11 mouse cellular contexts compared by ENCODE assay signal in genomic region chr16:50030905-50031369, GRCm38 (mm10).
DNase-seq lines count a peak whose midpoint lies in the region; ATAC-seq and TF ChIP-seq lines count a peak whose summit lies in the region.
"Had no signal": no experiment of that assay in that cellular context is flagged by ENCODE, and none has a peak within 500 bp of the region (broad histone marks: within the 10 kb centered on the region; RNA-seq: fewer than 3 reads in every experiment).

No protein-coding gene starts in this region.

- TF ChIP-seq RAD21 in MEL (IDR thresholded peaks at IDR 0.05; ENCODE audit: low read depth, low read length) = no peak

- DNase-seq in liver, embryonic 11.5 days (ENCODE audit: low spot score) = no peak
- DNase-seq in liver (no peak), A20 (ENCODE audit: low read depth, low spot score) (peak; percentile 22), MEL (ENCODE audit: low read depth, low spot score) (peak; percentile 78)
- DNase-seq in limb, embryonic 14.5 days (ENCODE audit: low spot score) = peak; percentile 13
- DNase-seq in left cerebral cortex, adult 2 months (ENCODE audit: extremely low spot score in 1 of 2, low spot score in 2 of 2) = no peak
- DNase-seq in cerebellum, adult 11 months = no peak
- no peak for DNase-seq in cerebellum, adult 11-12 months

- peak; percentile 51; the same call in 1 of the 2 replicates for ATAC-seq in liver, embryonic 11.5 days (replicated peaks; ENCODE audit: low FRiP score)
- ATAC-seq in limb, embryonic 14.5 days (ENCODE audit: low FRiP score, low read depth) = peak; percentile 9; the same call in 1 of the 2 replicates

- H3K36me3 ChIP-seq in liver, embryonic 11.5 days (ENCODE audit: control insufficient read depth, insufficient read depth, low read length) = no peaks in the 10 kb centered on the region
- peaks cover 0 to 35% of the 10 kb centered on the region in 2 experiments; a peak in 2 of 4 replicates for H3K36me3 ChIP-seq in MEL (ENCODE audit: control insufficient read depth in 1 of 2, insufficient read depth in 2 of 2, low read length in 2 of 2)
- H3K36me3 ChIP-seq in limb, embryonic 14.5 days (ENCODE audit: control insufficient read depth, insufficient read depth, low read length) = no peaks in the 10 kb centered on the region
- H3K36me3 ChIP-seq: heart, embryonic 12.5 days; hindbrain, embryonic 15.5 days had no signal

- H3K9me3 ChIP-seq in liver, embryonic 11.5 days (ENCODE audit: control insufficient read depth, low read length) = no peaks in the 10 kb centered on the region
- H3K9me3 ChIP-seq in MEL (replicated peaks; ENCODE audit: insufficient read depth, low read length) = no peaks in the 10 kb centered on the region
- H3K9me3 ChIP-seq in limb, embryonic 14.5 days (ENCODE audit: control insufficient read depth, low read length) = no peaks in the 10 kb centered on the region
- H3K9me3 ChIP-seq: heart, embryonic 12.5 days; hindbrain, embryonic 15.5 days; megakaryocyte, embryonic 14.5 days had no signal

- peaks cover 6% of the 10 kb centered on the region for H3K4me1 ChIP-seq in liver, embryonic 11.5 days (replicated peaks; ENCODE audit: control insufficient read depth, insufficient read depth, low read length)
- H3K4me1 ChIP-seq in MEL (ENCODE audit: control insufficient read depth in 1 of 2, insufficient read depth in 2 of 2, low read length in 2 of 2) = peaks cover 0 to 34% of the 10 kb centered on the region in 2 experiments; a peak in 3 of 4 replicates
- H3K4me1 ChIP-seq in limb, embryonic 14.5 days (ENCODE audit: control insufficient read depth, insufficient read depth, low read length) = peaks cover 8% of the 10 kb centered on the region

- H3K27me3 ChIP-seq in liver, embryonic 11.5 days (replicated peaks; ENCODE audit: control insufficient read depth, insufficient read depth, low read length) = no peaks in the 10 kb centered on the region
- no peaks in the 10 kb centered on the region for H3K27me3 ChIP-seq in MEL (ENCODE audit: control insufficient read depth in 1 of 2, insufficient read depth in 2 of 2, low read length in 2 of 2)
- no peaks in the 10 kb centered on the region for H3K27me3 ChIP-seq in limb, embryonic 14.5 days (ENCODE audit: control insufficient read depth, insufficient read depth, low read length)
- H3K27me3 ChIP-seq: hindbrain, embryonic 15.5 days; megakaryocyte, embryonic 14.5 days had no signal

- WGBS in liver, embryonic 11.5 days = 35% methylated on average over 2 of the region's 2 CpGs
- WGBS in limb, embryonic 14.5 days = 13% methylated on average over 2 of the region's 2 CpGs

- H3K9ac ChIP-seq in liver, embryonic 11.5 days (ENCODE audit: low read depth, low read length) = no peak overlapping the region
- H3K9ac ChIP-seq in MEL (ENCODE audit: control insufficient read depth, low read depth, low read length, poor library complexity, severe bottlenecking) = no peak overlapping the region
- H3K9ac ChIP-seq in limb, embryonic 14.5 days (ENCODE audit: low read depth, low read length, severe bottlenecking) = no peak overlapping the region
- H3K9ac ChIP-seq: heart, embryonic 12.5 days; hindbrain, embryonic 15.5 days had no signal

- no peak overlapping the region for H3K4me3 ChIP-seq in liver, embryonic 11.5 days (ENCODE audit: low read depth, low read length)
- no peak overlapping the region for H3K4me3 ChIP-seq in MEL (ENCODE audit: control insufficient read depth in 1 of 2, insufficient read depth in 1 of 2, low read depth in 2 of 2, low read length in 2 of 2)
- no peak overlapping the region for H3K4me3 ChIP-seq in limb, embryonic 14.5 days (replicated peaks; ENCODE audit: low read length)
- no peak overlapping the region for H3K4me3 ChIP-seq in left cerebral cortex, adult 2 months
- H3K4me3 ChIP-seq: heart, embryonic 12.5 days; hindbrain, embryonic 15.5 days; megakaryocyte, embryonic 14.5 days had no signal

- H3K4me2 ChIP-seq in liver, embryonic 11.5 days = no peak overlapping the region
- H3K4me2 ChIP-seq in limb, embryonic 14.5 days (replicated peaks; ENCODE audit: low read depth, low read length, severe bottlenecking) = no peak overlapping the region
- H3K4me2 ChIP-seq: heart, embryonic 12.5 days; hindbrain, embryonic 15.5 days had no signal

- no peak for TF ChIP-seq CTCF in MEL (IDR thresholded peaks at IDR 0.05 in 2 of 3, conservative IDR thresholded peaks at IDR 0.05 in 1 of 3; ENCODE audit: control insufficient read depth in 1 of 3, insufficient read depth in 1 of 3, low read depth in 2 of 3, low read length in 3 of 3, poor library complexity in 1 of 3, severe bottlenecking in 1 of 3)
- no peak for TF ChIP-seq CTCF in left cerebral cortex, adult 2 months (IDR thresholded peaks at IDR 0.05)

- TF ChIP-seq EP300 in MEL (IDR thresholded peaks at IDR 0.05; ENCODE audit: low read depth in 1 of 2, low read length in 2 of 2) = peak; percentile 53 to 81; a peak in 3 of 4 replicates

- intact Hi-C loops in left cerebral cortex, adult 2 months (cut with DNase I) = no loop called here

- no peak overlapping the region for H3K27ac ChIP-seq in liver, embryonic 11.5 days (ENCODE audit: low read depth, low read length)
- peak overlapping the region; percentile 70 for H3K27ac ChIP-seq in MEL (ENCODE audit: control insufficient read depth, low read depth, low read length)
- no peak overlapping the region for H3K27ac ChIP-seq in limb, embryonic 14.5 days (replicated peaks; ENCODE audit: low read depth, low read length)
- H3K27ac ChIP-seq in left cerebral cortex, adult 2 months = no peak overlapping the region
- H3K27ac ChIP-seq: hindbrain, embryonic 15.5 days had no signal

- no peaks in the 10 kb centered on the region for H3K79me2 ChIP-seq in MEL (ENCODE audit: control insufficient read depth, insufficient read depth, low read length, poor library complexity)

- no peak for TF ChIP-seq POLR2A in MEL (IDR thresholded peaks at IDR 0.05; ENCODE audit: control insufficient read depth in 1 of 2, insufficient read depth in 1 of 2, low read depth in 1 of 2, low read length in 2 of 2, poor library complexity in 1 of 2)
- TF ChIP-seq POLR2A in limb, embryonic 14.5 days (IDR thresholded peaks at IDR 0.05; ENCODE audit: borderline replicate concordance, extremely low read depth, insufficient read depth, insufficient read length) = no peak

TF ChIP-seq in MEL, 35 proteins besides CTCF, POLR2A, EP300 and RAD21:
- TF ChIP-seq TAL1 (IDR thresholded peaks at IDR 0.05; ENCODE audit: low read length) = peak; percentile 63
- TF ChIP-seq NELFE (IDR thresholded peaks at IDR 0.05; ENCODE audit: low read depth, low read length) = no peak
- TF ChIP-seq GATA1 (IDR thresholded peaks at IDR 0.05; ENCODE audit: low read depth, low read length) = 0 out of 2 replicates have a peak, but pooled peaks have one; percentile 10
- TF ChIP-seq ETS1 (IDR thresholded peaks at IDR 0.05; ENCODE audit: low read depth, low read length) = peak; percentile 45; the same call in 1 of the 2 replicates
- TF ChIP-seq MYB (IDR thresholded peaks at IDR 0.05; ENCODE audit: low read depth, low read length) = no peak
- TF ChIP-seq ZC3H11A (IDR thresholded peaks at IDR 0.05; ENCODE audit: low read depth, low read length) = no peak
- TF ChIP-seq TBP (IDR thresholded peaks at IDR 0.05; ENCODE audit: low read depth, low read length) = peak; percentile 83
- no peak for TF ChIP-seq USF1 (IDR thresholded peaks at IDR 0.05; ENCODE audit: low read depth, low read length)
- no peak for TF ChIP-seq BHLHE40 (IDR thresholded peaks at IDR 0.05; ENCODE audit: borderline replicate concordance, low read depth, low read length)

Comparison
In these comparisons a context has a peak if more than half of its experiments do, and no peak if none do; other contexts are left out.
1. DNase-seq: peak in A20 (single experiment), MEL (single experiment) and limb, embryonic 14.5 days (single experiment); none in liver, embryonic 11.5 days (single experiment), liver (single experiment), left cerebral cortex, adult 2 months (0 of 2), cerebellum, adult 11 months (single experiment) and cerebellum, adult 11-12 months (single experiment).